Mouse (Mus musculus): ENCODE data around the gene Sh3gl3. TPM values are rescaled to one million over a fixed set of nuclear protein-coding genes. Genes with fewer than 3 reads are reported as not detected.

Gene Sh3gl3
- total and polyA plus RNA-seq, 3 experiments, result not detected

DNA sequence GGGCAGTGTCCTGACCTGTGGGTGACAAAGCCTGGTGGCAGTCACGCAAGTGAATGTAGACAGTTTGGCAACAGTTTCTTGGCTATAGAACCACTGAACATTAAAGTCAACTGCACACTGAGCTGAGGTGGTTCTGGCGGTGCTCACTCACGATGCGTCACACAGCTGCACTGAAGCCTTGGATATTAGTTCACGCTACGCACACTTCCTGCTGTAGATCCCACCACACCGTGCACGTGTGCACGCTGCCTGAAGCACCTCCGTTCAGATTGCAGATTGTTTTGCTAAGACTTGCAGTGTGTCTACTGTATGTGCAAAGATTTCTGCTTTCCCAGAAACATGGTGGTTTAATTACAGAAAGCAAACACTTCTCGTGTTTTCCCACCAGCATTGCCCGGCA is 144.9 kb downstream of the Sh3gl3 start:
- no peak overlapping the region for H3K27ac ChIP-seq (ENCODE audit: insufficient read depth, low read depth)
- no peaks in the 10 kb centered on the region for H3K36me3 ChIP-seq (replicated peaks in 1 of 2; ENCODE audit: control insufficient read depth in 1 of 2, insufficient read depth in 1 of 2, low read length in 1 of 2)
- peak; percentile 57 for TF ChIP-seq BHLHE40 (IDR thresholded peaks at IDR 0.05; ENCODE audit: low read depth, low read length)
- TF ChIP-seq TCF12 (IDR thresholded peaks at IDR 0.05; ENCODE audit: low read depth, low read length), result no peak
- no peaks in the 10 kb centered on the region for H3K79me2 ChIP-seq (replicated peaks; ENCODE audit: control insufficient read depth, extremely low read depth, insufficient read depth, poor library complexity, severe bottlenecking)
- peak overlapping the region in 1 of 3 experiments; percentile 31 for H3K4me3 ChIP-seq (replicated peaks in 1 of 3; ENCODE audit: low read depth in 2 of 3, low read length in 2 of 3, poor library complexity in 1 of 3)
- DNase-seq (ENCODE audit: extremely low read depth), result no peak
- no peaks in the 10 kb centered on the region for H3K9me3 ChIP-seq (replicated peaks; ENCODE audit: low read length)
- no peak overlapping the region for H3K9ac ChIP-seq (ENCODE audit: insufficient read depth, low read depth)
- H3K4me2 ChIP-seq (ENCODE audit: insufficient read depth, low read depth, poor library complexity, severe bottlenecking), result peak overlapping the region; percentile 31
- in situ Hi-C loops (cut with MboI; ENCODE audit: low pct_ligation_motif_present, low pct_unique_long_range_greater_than_20kb, low sequenced_read_pairs) (no loop called here), dilution Hi-C loops (cut with MboI; ENCODE audit: extremely low pct_ligation_motif_present, extremely low pct_unique_long_range_greater_than_20kb, low sequenced_read_pairs) (no loop called here)
- H3K4me1 ChIP-seq (ENCODE audit: control insufficient read depth in 1 of 2, insufficient read depth in 2 of 2), result peaks cover 0 to 4% of the 10 kb centered on the region in 2 experiments; a peak in 1 of 4 replicates
- H3K27me3 ChIP-seq (replicated peaks), result peaks cover 3% of the 10 kb centered on the region

GRCm38 (mm10) chr7:82326616-82327015 is 153.0 kb downstream of the Sh3gl3 start:
- Histone ChIP-seq H3K27me3 (replicated peaks) (peaks cover 7% of the 10 kb centered on the region), H3K4me3 (replicated peaks in 1 of 3; ENCODE audit: low read depth in 2 of 3, low read length in 2 of 3, poor library complexity in 1 of 3) (no peak overlapping the region), H3K27ac (ENCODE audit: insufficient read depth, low read depth) (no peak overlapping the region), H3K4me2 (ENCODE audit: insufficient read depth, low read depth, poor library complexity, severe bottlenecking) (no peak overlapping the region), H3K36me3 (replicated peaks in 1 of 2; ENCODE audit: control insufficient read depth in 1 of 2, insufficient read depth in 1 of 2, low read length in 1 of 2) (no peaks in the 10 kb centered on the region), H3K4me1 (ENCODE audit: control insufficient read depth in 1 of 2, insufficient read depth in 2 of 2) (peaks cover 0 to 7% of the 10 kb centered on the region in 2 experiments; a peak in 1 of 4 replicates), H3K9ac (ENCODE audit: insufficient read depth, low read depth) (no peak overlapping the region), H3K79me2 (replicated peaks; ENCODE audit: control insufficient read depth, extremely low read depth, insufficient read depth, poor library complexity, severe bottlenecking) (no peaks in the 10 kb centered on the region), H3K9me3 (replicated peaks; ENCODE audit: low read length) (no peaks in the 10 kb centered on the region)
- no peak for TF ChIP-seq POLR2AphosphoS2 (IDR thresholded peaks at IDR 0.05; ENCODE audit: low read depth, low read length)
- TF ChIP-seq MAX (IDR thresholded peaks at IDR 0.05; ENCODE audit: low read length), result no peak
- TF ChIP-seq MAFK (IDR thresholded peaks at IDR 0.05; ENCODE audit: insufficient replicate concordance, low read length), result no peak
- no peak for TF ChIP-seq SMC3 (IDR thresholded peaks at IDR 0.05; ENCODE audit: low read depth, low read length)
- TF ChIP-seq EP300 (IDR thresholded peaks at IDR 0.05; ENCODE audit: low read length), result no peak
- TF ChIP-seq IRF4 (IDR thresholded peaks at IDR 0.05; ENCODE audit: low read depth, low read length), result no peak
- no peak for TF ChIP-seq ETS1 (conservative IDR thresholded peaks at IDR 0.05; ENCODE audit: low read depth, low read length)
- no peak for TF ChIP-seq RCOR1 (conservative IDR thresholded peaks at IDR 0.05; ENCODE audit: low read depth, low read length)
- no peak for TF ChIP-seq KAT2A (IDR thresholded peaks at IDR 0.05; ENCODE audit: insufficient replicate concordance, low read length)
- no peak for DNase-seq (ENCODE audit: extremely low read depth)
- in situ Hi-C loops (cut with MboI; ENCODE audit: low pct_ligation_motif_present, low pct_unique_long_range_greater_than_20kb, low sequenced_read_pairs) (no loop called here), dilution Hi-C loops (cut with MboI; ENCODE audit: extremely low pct_ligation_motif_present, extremely low pct_unique_long_range_greater_than_20kb, low sequenced_read_pairs) (no loop called here)

GRCm38 (mm10) chr7:82327201-82327600 is 153.6 kb downstream of the Sh3gl3 start:
- Histone ChIP-seq H3K4me2 (ENCODE audit: insufficient read depth, low read depth, poor library complexity, severe bottlenecking) (no peak overlapping the region), H3K79me2 (replicated peaks; ENCODE audit: control insufficient read depth, extremely low read depth, insufficient read depth, poor library complexity, severe bottlenecking) (no peaks in the 10 kb centered on the region), H3K9me3 (replicated peaks; ENCODE audit: low read length) (no peaks in the 10 kb centered on the region), H3K4me3 (replicated peaks in 1 of 3; ENCODE audit: low read depth in 2 of 3, low read length in 2 of 3, poor library complexity in 1 of 3) (no peak overlapping the region), H3K4me1 (ENCODE audit: control insufficient read depth in 1 of 2, insufficient read depth in 2 of 2) (peaks cover 0 to 7% of the 10 kb centered on the region in 2 experiments; a peak in 1 of 4 replicates), H3K36me3 (replicated peaks in 1 of 2; ENCODE audit: control insufficient read depth in 1 of 2, insufficient read depth in 1 of 2, low read length in 1 of 2) (no peaks in the 10 kb centered on the region), H3K27me3 (replicated peaks) (peaks cover 7% of the 10 kb centered on the region), H3K27ac (ENCODE audit: insufficient read depth, low read depth) (no peak overlapping the region), H3K9ac (ENCODE audit: insufficient read depth, low read depth) (no peak overlapping the region)
- in situ Hi-C loops (cut with MboI; ENCODE audit: low pct_ligation_motif_present, low pct_unique_long_range_greater_than_20kb, low sequenced_read_pairs) (no loop called here), dilution Hi-C loops (cut with MboI; ENCODE audit: extremely low pct_ligation_motif_present, extremely low pct_unique_long_range_greater_than_20kb, low sequenced_read_pairs) (no loop called here)
- TF ChIP-seq JUND (conservative IDR thresholded peaks at IDR 0.05; ENCODE audit: low read depth, low read length), result no peak
- no peak for TF ChIP-seq ETS1 (conservative IDR thresholded peaks at IDR 0.05; ENCODE audit: low read depth, low read length)
- no peak for DNase-seq (ENCODE audit: extremely low read depth)

All from CH12.LX (cell line).